Mouse (Mus musculus): ENCODE results near the gene Idnk. TPM values are rescaled to one million over a fixed set of nuclear protein-coding genes. Genes with fewer than 3 reads are reported as not detected.
A peak's percentile ranks its signal among the peaks of the same experiment; 100 is the strongest.

Idnk gene
- total and polyA plus RNA-seq, 3 experiments: 25.5 to 45.0 (median 32.0) TPM

GRCm38 (mm10) chr13:58113061-58113900 is 44.2 kb upstream of the Idnk start, which contains the start of gene Klhl3:
Klhl3 (minus strand) TSS chr13:58113592.
- Histone ChIP-seq H3K4me2 (ENCODE audit: insufficient read depth, low read depth, poor library complexity, severe bottlenecking) (peak within 1 kb of the TSS; percentile 52; the same call in 1 of the 2 replicates), H3K79me2 (replicated peaks; ENCODE audit: control insufficient read depth, extremely low read depth, insufficient read depth, poor library complexity, severe bottlenecking) (no peaks in the 10 kb centered on the region), H3K9ac (ENCODE audit: insufficient read depth, low read depth) (no peak within 1 kb of the TSS), H3K9me3 (replicated peaks; ENCODE audit: low read length) (no peaks in the 10 kb centered on the region), H3K36me3 (replicated peaks in 1 of 2; ENCODE audit: control insufficient read depth in 1 of 2, insufficient read depth in 1 of 2, low read length in 1 of 2) (no peaks in the 10 kb centered on the region), H3K4me1 (ENCODE audit: control insufficient read depth in 1 of 2, insufficient read depth in 2 of 2) (peaks cover 0 to 18% of the 10 kb centered on the region in 2 experiments; a peak in 2 of 4 replicates), H3K4me3 (replicated peaks in 1 of 3; ENCODE audit: low read depth in 2 of 3, low read length in 2 of 3, poor library complexity in 1 of 3) (peak within 1 kb of the TSS in 2 of 3 experiments; percentile 5 to 32), H3K27me3 (replicated peaks) (peaks cover 6% of the 10 kb centered on the region), H3K27ac (ENCODE audit: insufficient read depth, low read depth) (no peak within 1 kb of the TSS)
- in situ Hi-C loops (cut with MboI; ENCODE audit: low pct_ligation_motif_present, low pct_unique_long_range_greater_than_20kb, low sequenced_read_pairs) (no loop called here), dilution Hi-C loops (cut with MboI; ENCODE audit: extremely low pct_ligation_motif_present, extremely low pct_unique_long_range_greater_than_20kb, low sequenced_read_pairs) (no loop called here)
- TF ChIP-seq CHD1 (IDR thresholded peaks at IDR 0.05; ENCODE audit: low read depth, low read length) (no peak), HCFC1 (IDR thresholded peaks at IDR 0.05; ENCODE audit: low read depth, low read length) (no peak), CTCF (conservative IDR thresholded peaks at IDR 0.05 in 1 of 2, IDR thresholded peaks at IDR 0.05 in 1 of 2; ENCODE audit: low read depth in 2 of 2, low read length in 2 of 2) (no peak), KAT2A (IDR thresholded peaks at IDR 0.05; ENCODE audit: insufficient replicate concordance, low read length) (no peak), ZKSCAN1 (IDR thresholded peaks at IDR 0.05; ENCODE audit: borderline replicate concordance, low read depth, low read length) (no peak), MAX (IDR thresholded peaks at IDR 0.05; ENCODE audit: low read length) (no peak), TCF12 (IDR thresholded peaks at IDR 0.05; ENCODE audit: low read depth, low read length) (no peak), USF2 (conservative IDR thresholded peaks at IDR 0.05; ENCODE audit: low read depth, low read length) (no peak), SMC3 (IDR thresholded peaks at IDR 0.05; ENCODE audit: low read depth, low read length) (no peak), GABPA (IDR thresholded peaks at IDR 0.05; ENCODE audit: insufficient replicate concordance, low read depth, low read length) (no peak), ZC3H11A (IDR thresholded peaks at IDR 0.05; ENCODE audit: low read depth, low read length) (no peak), NELFE (IDR thresholded peaks at IDR 0.05; ENCODE audit: low read depth, low read length) (no peak), MAFK (IDR thresholded peaks at IDR 0.05; ENCODE audit: insufficient replicate concordance, low read length) (no peak), MYC (IDR thresholded peaks at IDR 0.05; ENCODE audit: low read depth, low read length) (no peak), JUND (conservative IDR thresholded peaks at IDR 0.05; ENCODE audit: low read depth, low read length) (no peak), MAZ (IDR thresholded peaks at IDR 0.05; ENCODE audit: low read depth, low read length) (no peak)
- no peak for DNase-seq (ENCODE audit: extremely low read depth)

- no peaks in the 10 kb centered on the region for H3K36me3 ChIP-seq (replicated peaks in 1 of 2; ENCODE audit: control insufficient read depth in 1 of 2, insufficient read depth in 1 of 2, low read length in 1 of 2)
- in situ Hi-C loops (cut with MboI; ENCODE audit: low pct_ligation_motif_present, low pct_unique_long_range_greater_than_20kb, low sequenced_read_pairs): no loop called here
- H3K9ac ChIP-seq (ENCODE audit: insufficient read depth, low read depth): no peak overlapping the region
- no peak for TF ChIP-seq NELFE (IDR thresholded peaks at IDR 0.05; ENCODE audit: low read depth, low read length)
- no peak for TF ChIP-seq MAX (IDR thresholded peaks at IDR 0.05; ENCODE audit: low read length)
- TF ChIP-seq TCF12 (IDR thresholded peaks at IDR 0.05; ENCODE audit: low read depth, low read length): no peak
- no peak for TF ChIP-seq SMC3 (IDR thresholded peaks at IDR 0.05; ENCODE audit: low read depth, low read length)
- no peak for TF ChIP-seq ZC3H11A (IDR thresholded peaks at IDR 0.05; ENCODE audit: low read depth, low read length)
- TF ChIP-seq POLR2A (IDR thresholded peaks at IDR 0.05; ENCODE audit: low read depth, low read length): no peak
- TF ChIP-seq MAFK (IDR thresholded peaks at IDR 0.05; ENCODE audit: insufficient replicate concordance, low read length): no peak
- no peak for TF ChIP-seq MYC (IDR thresholded peaks at IDR 0.05; ENCODE audit: low read depth, low read length)
- no peak for TF ChIP-seq ZKSCAN1 (IDR thresholded peaks at IDR 0.05; ENCODE audit: borderline replicate concordance, low read depth, low read length)
- TF ChIP-seq JUND (conservative IDR thresholded peaks at IDR 0.05; ENCODE audit: low read depth, low read length): no peak
- no peak for TF ChIP-seq MAZ (IDR thresholded peaks at IDR 0.05; ENCODE audit: low read depth, low read length)
- TF ChIP-seq KAT2A (IDR thresholded peaks at IDR 0.05; ENCODE audit: insufficient replicate concordance, low read length): no peak
- no peak for TF ChIP-seq ETS1 (conservative IDR thresholded peaks at IDR 0.05; ENCODE audit: low read depth, low read length)
- no peak for TF ChIP-seq ELF1 (IDR thresholded peaks at IDR 0.05; ENCODE audit: low read depth, low read length)
- no peak for TF ChIP-seq EP300 (IDR thresholded peaks at IDR 0.05; ENCODE audit: low read length)
- TF ChIP-seq GABPA (IDR thresholded peaks at IDR 0.05; ENCODE audit: insufficient replicate concordance, low read depth, low read length): no peak
- no peak for TF ChIP-seq RAD21 (IDR thresholded peaks at IDR 0.05; ENCODE audit: low read depth, low read length)
- H3K79me2 ChIP-seq (replicated peaks; ENCODE audit: control insufficient read depth, extremely low read depth, insufficient read depth, poor library complexity, severe bottlenecking): no peaks in the 10 kb centered on the region
- H3K27me3 ChIP-seq (replicated peaks): peaks cover 6% of the 10 kb centered on the region
- no peak for DNase-seq (ENCODE audit: extremely low read depth)
- no peak overlapping the region for H3K4me3 ChIP-seq (replicated peaks in 1 of 3; ENCODE audit: low read depth in 2 of 3, low read length in 2 of 3, poor library complexity in 1 of 3)
- no peak overlapping the region for H3K4me2 ChIP-seq (ENCODE audit: insufficient read depth, low read depth, poor library complexity, severe bottlenecking)
- peaks cover 0 to 18% of the 10 kb centered on the region in 2 experiments; a peak in 2 of 4 replicates for H3K4me1 ChIP-seq (ENCODE audit: control insufficient read depth in 1 of 2, insufficient read depth in 2 of 2)
- dilution Hi-C loops (cut with MboI; ENCODE audit: extremely low pct_ligation_motif_present, extremely low pct_unique_long_range_greater_than_20kb, low sequenced_read_pairs): no loop called here
- no peaks in the 10 kb centered on the region for H3K9me3 ChIP-seq (replicated peaks; ENCODE audit: low read length)
- H3K27ac ChIP-seq (ENCODE audit: insufficient read depth, low read depth): no peak overlapping the region
Observed at GRCm38 (mm10) chr13:58115227-58115626, 42.2 kb upstream of the Idnk start.

All from CH12.LX (cell line).